Mouse (Mus musculus): Measurements from ENCODE around the gene Prss41. TPM values are rescaled to one million over a fixed set of nuclear protein-coding genes. Genes with fewer than 3 reads are reported as not detected.

Gene Prss41
- total RNA-seq, 2 experiments from 2014 or later: not detected

GRCm38 (mm10) chr17:23789749-23790268 is 54.2 kb downstream of the Prss41 start:
- ATAC-seq (replicated peaks; ENCODE audit: low FRiP score, poor library complexity, severe bottlenecking): peak; percentile 45

- no peak for ATAC-seq (replicated peaks; ENCODE audit: low FRiP score, poor library complexity, severe bottlenecking)
Measured at GRCm38 (mm10) chr17:23788973-23789372, 55.0 kb downstream of the Prss41 start.

Other genes starting within 250 kb of the Prss41 start
- not detected in 2 replicates for gene Zfp13, start 244.7 kb downstream of the Prss41 start, total RNA-seq (2015; ENCODE audit: low replicate concordance)
- gene Zfp13, start 244.7 kb downstream of the Prss41 start, total RNA-seq (2017; ENCODE audit: low replicate concordance): not detected in 2 replicates
- not detected in 2 replicates for gene Zscan10, start 243.3 kb downstream of the Prss41 start, total RNA-seq (2015; ENCODE audit: low replicate concordance)
- gene Zscan10, start 243.3 kb downstream of the Prss41 start, total RNA-seq (2017; ENCODE audit: low replicate concordance): not detected in 2 replicates
- 11.1 and 11.9 TPM in 2 replicates for gene Mmp25, start 198.9 kb downstream of the Prss41 start, total RNA-seq (2015; ENCODE audit: low replicate concordance)
- gene Mmp25, start 198.9 kb downstream of the Prss41 start, total RNA-seq (2017; ENCODE audit: low replicate concordance): 3.1 and 4.0 TPM in 2 replicates
- not detected in 2 replicates for gene Bicdl2, start 183.7 kb downstream of the Prss41 start, total RNA-seq (2015; ENCODE audit: low replicate concordance)
- gene Bicdl2, start 183.7 kb downstream of the Prss41 start, total RNA-seq (2017; ENCODE audit: low replicate concordance): not detected in 2 replicates
- gene Hcfc1r1, start 170.6 kb downstream of the Prss41 start, total RNA-seq (2015; ENCODE audit: low replicate concordance): 8.6 and 28.0 TPM in 2 replicates
- 4.3 and 12.1 TPM in 2 replicates for gene Hcfc1r1, start 170.6 kb downstream of the Prss41 start, total RNA-seq (2017; ENCODE audit: low replicate concordance)
- 7.3 and 21.5 TPM in 2 replicates for gene Thoc6, start 170.3 kb downstream of the Prss41 start, total RNA-seq (2015; ENCODE audit: low replicate concordance)
- gene Thoc6, start 170.3 kb downstream of the Prss41 start, total RNA-seq (2017; ENCODE audit: low replicate concordance): 5.4 and 5.7 TPM in 2 replicates
- not detected in 2 replicates for gene Tnfrsf12a, start 166.7 kb downstream of the Prss41 start, total RNA-seq (2015; ENCODE audit: low replicate concordance)
- 2.0 TPM in 1 of 2 replicates, not detected in the other for gene Tnfrsf12a, start 166.7 kb downstream of the Prss41 start, total RNA-seq (2017; ENCODE audit: low replicate concordance)
- gene Cldn6, start 164.9 kb downstream of the Prss41 start, total RNA-seq (2015; ENCODE audit: low replicate concordance): not detected in 2 replicates
- gene Cldn6, start 164.9 kb downstream of the Prss41 start, total RNA-seq (2017; ENCODE audit: low replicate concordance): not detected in 2 replicates
- gene Cldn9, start 160.1 kb downstream of the Prss41 start, total RNA-seq (2015; ENCODE audit: low replicate concordance): not detected in 2 replicates
- not detected in 2 replicates for gene Cldn9, start 160.1 kb downstream of the Prss41 start, total RNA-seq (2017; ENCODE audit: low replicate concordance)
- not detected in 2 replicates for gene 1520401A03Rik, start 121.4 kb downstream of the Prss41 start, total RNA-seq (2015; ENCODE audit: low replicate concordance)
- not detected in 2 replicates for gene 1520401A03Rik, start 121.4 kb downstream of the Prss41 start, total RNA-seq (2017; ENCODE audit: low replicate concordance)
- gene Pkmyt1, start 117.8 kb downstream of the Prss41 start, total RNA-seq (2015; ENCODE audit: low replicate concordance): 10.0 and 14.2 TPM in 2 replicates
- 7.3 and 9.2 TPM in 2 replicates for gene Pkmyt1, start 117.8 kb downstream of the Prss41 start, total RNA-seq (2017; ENCODE audit: low replicate concordance)
- 1.2 TPM in 1 of 2 replicates, not detected in the other for gene Paqr4, start 103.3 kb downstream of the Prss41 start, total RNA-seq (2015; ENCODE audit: low replicate concordance)
- 1.4 and 4.3 TPM in 2 replicates for gene Paqr4, start 103.3 kb downstream of the Prss41 start, total RNA-seq (2017; ENCODE audit: low replicate concordance)
- gene Kremen2, start 98.3 kb downstream of the Prss41 start, total RNA-seq (2015; ENCODE audit: low replicate concordance): not detected in 2 replicates
- not detected in 2 replicates for gene Kremen2, start 98.3 kb downstream of the Prss41 start, total RNA-seq (2017; ENCODE audit: low replicate concordance)
- gene Flywch1, start 72.6 kb downstream of the Prss41 start, total RNA-seq (2015; ENCODE audit: low replicate concordance): 2.1 and 2.3 TPM in 2 replicates
- gene Flywch1, start 72.6 kb downstream of the Prss41 start, total RNA-seq (2017; ENCODE audit: low replicate concordance): 3.8 and 4.7 TPM in 2 replicates
- not detected in 2 replicates for gene Flywch2, start 58.1 kb downstream of the Prss41 start, total RNA-seq (2015; ENCODE audit: low replicate concordance)
- not detected in 2 replicates for gene Flywch2, start 58.1 kb downstream of the Prss41 start, total RNA-seq (2017; ENCODE audit: low replicate concordance)
- gene Srrm2, start 53.6 kb downstream of the Prss41 start, total RNA-seq (2015; ENCODE audit: low replicate concordance): 188 and 291 TPM in 2 replicates
- 169 and 183 TPM in 2 replicates for gene Srrm2, start 53.6 kb downstream of the Prss41 start, total RNA-seq (2017; ENCODE audit: low replicate concordance)
- gene Elob, start 15.0 kb downstream of the Prss41 start, total RNA-seq (2015; ENCODE audit: low replicate concordance): 94.3 and 118 TPM in 2 replicates
- gene Elob, start 15.0 kb downstream of the Prss41 start, total RNA-seq (2017; ENCODE audit: low replicate concordance): 33.2 and 50.0 TPM in 2 replicates
- gene Prss33, start 8.1 kb downstream of the Prss41 start, total RNA-seq (2015; ENCODE audit: low replicate concordance): not detected in 2 replicates
- gene Prss33, start 8.1 kb downstream of the Prss41 start, total RNA-seq (2017; ENCODE audit: low replicate concordance): not detected in 2 replicates
- gene Prss32, start 317 bp downstream of the Prss41 start, total RNA-seq (2015; ENCODE audit: low replicate concordance): not detected in 2 replicates
- gene Prss32, start 317 bp downstream of the Prss41 start, total RNA-seq (2017; ENCODE audit: low replicate concordance): not detected in 2 replicates
- not detected in 2 replicates for gene Prss21, start 23.9 kb upstream of the Prss41 start, total RNA-seq (2015; ENCODE audit: low replicate concordance)
- not detected in 2 replicates for gene Prss21, start 23.9 kb upstream of the Prss41 start, total RNA-seq (2017; ENCODE audit: low replicate concordance)
- gene Dcpp1, start 36.7 kb upstream of the Prss41 start, total RNA-seq (2015; ENCODE audit: low replicate concordance): not detected in 2 replicates
- gene Dcpp1, start 36.7 kb upstream of the Prss41 start, total RNA-seq (2017; ENCODE audit: low replicate concordance): not detected in 2 replicates
- gene Dcpp2, start 36.7 kb upstream of the Prss41 start, total RNA-seq (2015; ENCODE audit: low replicate concordance): not detected in 2 replicates
- gene Dcpp2, start 36.7 kb upstream of the Prss41 start, total RNA-seq (2017; ENCODE audit: low replicate concordance): not detected in 2 replicates
- not detected in 2 replicates for gene Dcpp3, start 73.3 kb upstream of the Prss41 start, total RNA-seq (2015; ENCODE audit: low replicate concordance)
- gene Dcpp3, start 73.3 kb upstream of the Prss41 start, total RNA-seq (2017; ENCODE audit: low replicate concordance): not detected in 2 replicates
- gene Sbp, start 97.5 kb upstream of the Prss41 start, total RNA-seq (2015; ENCODE audit: low replicate concordance): not detected in 2 replicates
- gene Sbp, start 97.5 kb upstream of the Prss41 start, total RNA-seq (2017; ENCODE audit: low replicate concordance): not detected in 2 replicates
- not detected in 2 replicates for gene Sbpl, start 111.1 kb upstream of the Prss41 start, total RNA-seq (2015; ENCODE audit: low replicate concordance)
- not detected in 2 replicates for gene Sbpl, start 111.1 kb upstream of the Prss41 start, total RNA-seq (2017; ENCODE audit: low replicate concordance)
- not detected in 2 replicates for gene Prss30, start 136.4 kb upstream of the Prss41 start, total RNA-seq (2015; ENCODE audit: low replicate concordance)
- gene Prss30, start 136.4 kb upstream of the Prss41 start, total RNA-seq (2017; ENCODE audit: low replicate concordance): not detected in 2 replicates
- gene Prss22, start 153.9 kb upstream of the Prss41 start, total RNA-seq (2015; ENCODE audit: low replicate concordance): not detected in 2 replicates
- not detected in 2 replicates for gene Prss22, start 153.9 kb upstream of the Prss41 start, total RNA-seq (2017; ENCODE audit: low replicate concordance)
- not detected in 2 replicates for gene Prss27, start 194.0 kb upstream of the Prss41 start, total RNA-seq (2015; ENCODE audit: low replicate concordance)
- not detected in 2 replicates for gene Prss27, start 194.0 kb upstream of the Prss41 start, total RNA-seq (2017; ENCODE audit: low replicate concordance)
- gene Kctd5, start 229.3 kb upstream of the Prss41 start, total RNA-seq (2015; ENCODE audit: low replicate concordance): 6.5 and 11.5 TPM in 2 replicates
- 4.3 and 8.1 TPM in 2 replicates for gene Kctd5, start 229.3 kb upstream of the Prss41 start, total RNA-seq (2017; ENCODE audit: low replicate concordance)